Mouse (Mus musculus): Measurements from ENCODE around the gene Grin3b. TPM values are rescaled to one million over a fixed set of nuclear protein-coding genes. Genes with fewer than 3 reads are reported as not detected.

Grin3b gene
- polyA plus RNA-seq, 1 experiment from 2014 or later, result 0.44 TPM

DNA sequence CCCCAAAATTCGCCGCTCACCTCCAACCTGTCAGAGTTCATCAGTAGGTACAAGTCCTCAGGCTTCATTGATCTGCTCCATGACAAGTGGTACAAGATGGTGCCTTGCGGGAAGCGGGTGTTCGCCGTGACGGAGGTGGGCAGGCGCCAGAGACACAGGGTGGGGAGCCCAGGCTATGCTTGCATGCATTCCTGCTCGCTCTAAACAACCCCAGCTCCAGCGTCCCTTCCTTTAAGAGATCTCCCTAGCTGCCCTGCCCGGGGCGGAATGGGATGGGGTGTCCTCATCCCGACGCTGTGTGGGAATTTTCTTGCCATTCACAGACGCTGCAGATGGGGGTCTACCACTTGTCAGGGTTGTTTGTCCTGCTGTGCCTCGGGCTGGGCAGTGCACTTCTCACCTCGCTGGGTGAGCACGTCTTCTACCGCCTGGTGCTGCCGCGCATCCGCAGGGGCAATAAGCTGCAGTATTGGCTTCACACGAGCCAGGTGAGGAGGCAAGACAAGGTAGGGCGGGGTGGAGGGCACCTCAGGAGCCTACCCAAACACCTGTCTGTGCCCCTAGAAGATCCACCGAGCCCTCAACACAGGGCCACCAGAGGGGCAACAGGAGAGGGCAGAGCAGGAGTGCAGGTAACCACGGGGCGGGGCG is 5.7 kb downstream of the Grin3b start:
- WGBS, result 85% methylated on average over 28 of the region's 28 CpGs
- peaks cover 75% of the 10 kb centered on the region for H3K36me3 ChIP-seq (replicated peaks)
- DNase-seq (ENCODE audit: low spot score), result no peak
- H3K27ac ChIP-seq (replicated peaks), result no peak overlapping the region
- H3K4me1 ChIP-seq, result peaks cover 11% of the 10 kb centered on the region
- H3K9me3 ChIP-seq, result no peaks in the 10 kb centered on the region; the same call in 1 of the 2 replicates
- H3K4me3 ChIP-seq, result 0 out of 2 replicates have a peak overlapping the region, but pooled peaks have one; percentile 3
- H3K27me3 ChIP-seq (replicated peaks; ENCODE audit: low read depth, poor library complexity, severe bottlenecking), result peaks cover 39% of the 10 kb centered on the region

DNA sequence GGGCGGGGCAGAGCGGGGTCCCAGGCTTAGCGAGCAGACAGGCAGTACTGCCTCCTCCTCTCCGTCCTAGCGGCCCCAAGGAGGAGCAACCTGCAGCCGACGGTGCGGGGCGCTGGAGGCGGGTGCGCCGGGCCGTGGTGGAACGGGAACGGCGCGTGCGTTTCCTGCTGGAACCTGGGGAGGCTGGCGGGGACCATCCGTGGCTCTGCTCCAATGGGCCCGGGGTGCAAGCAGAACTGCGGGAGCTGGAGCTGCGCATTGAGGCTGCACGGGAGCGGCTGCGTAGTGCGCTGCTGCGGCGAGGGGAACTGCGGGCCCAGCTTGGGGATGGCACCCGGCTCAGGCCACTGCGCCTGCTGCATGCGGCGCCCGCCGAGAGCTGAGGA is 6.2 kb downstream of the Grin3b start:
- Histone ChIP-seq H3K4me3 (0 out of 2 replicates have a peak overlapping the region, but pooled peaks have one; percentile 0), H3K36me3 (replicated peaks) (peaks cover 80% of the 10 kb centered on the region), H3K27ac (replicated peaks) (no peak overlapping the region), H3K27me3 (replicated peaks; ENCODE audit: low read depth, poor library complexity, severe bottlenecking) (peaks cover 34% of the 10 kb centered on the region), H3K4me1 (peaks cover 12% of the 10 kb centered on the region; the same call in 1 of the 2 replicates), H3K9me3 (no peaks in the 10 kb centered on the region; the same call in 1 of the 2 replicates)
- no peak for DNase-seq (ENCODE audit: low spot score)
- 75% methylated on average over 36 of the region's 36 CpGs for WGBS

- peaks cover 27% of the 10 kb centered on the region for H3K27me3 ChIP-seq (replicated peaks; ENCODE audit: low read depth, poor library complexity, severe bottlenecking)
- H3K27ac ChIP-seq (replicated peaks), result no peak overlapping the region
- no peak for DNase-seq (ENCODE audit: low spot score)
- peak overlapping the region; percentile 11; the same call in 1 of the 2 replicates for H3K4me3 ChIP-seq
- H3K9me3 ChIP-seq, result no peaks in the 10 kb centered on the region; the same call in 1 of the 2 replicates
- WGBS, result 84% methylated on average over 28 of the region's 28 CpGs
- peaks cover 15% of the 10 kb centered on the region for H3K4me1 ChIP-seq
- peaks cover 82% of the 10 kb centered on the region for H3K36me3 ChIP-seq (replicated peaks)
Observed at GRCm38 (mm10) chr10:79977324-79977723, 6.8 kb downstream of the Grin3b start.

DNA sequence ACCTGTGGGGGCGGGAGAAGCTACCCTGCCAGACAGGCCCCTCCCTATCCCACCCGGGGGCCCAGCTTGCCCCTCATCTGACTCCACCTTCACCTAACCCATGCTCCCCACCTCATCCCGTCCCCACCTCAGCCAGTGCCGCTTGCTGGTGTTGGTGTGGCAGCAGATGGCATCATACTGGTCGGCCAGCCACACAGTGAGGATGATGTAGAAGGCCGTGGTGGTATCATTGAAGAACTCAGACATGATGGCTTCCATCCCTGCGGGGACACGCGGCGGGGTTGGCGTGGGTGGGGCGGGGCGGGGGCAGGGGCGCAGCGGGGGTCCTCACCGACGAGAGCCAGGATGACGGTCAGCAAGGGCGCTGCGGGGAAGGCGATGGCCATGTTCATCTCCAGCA is 7.5 kb downstream of the Grin3b start:
- no peaks in the 10 kb centered on the region; the same call in 1 of the 2 replicates for H3K9me3 ChIP-seq
- H3K27me3 ChIP-seq (replicated peaks; ENCODE audit: low read depth, poor library complexity, severe bottlenecking), result peaks cover 20% of the 10 kb centered on the region
- peaks cover 22% of the 10 kb centered on the region for H3K4me1 ChIP-seq
- 96% methylated on average over 21 of the region's 21 CpGs for WGBS
- H3K4me3 ChIP-seq, result peak overlapping the region; percentile 16; the same call in 1 of the 2 replicates
- H3K36me3 ChIP-seq (replicated peaks), result peaks cover 82% of the 10 kb centered on the region
- DNase-seq (ENCODE audit: low spot score), result no peak
- H3K27ac ChIP-seq (replicated peaks), result no peak overlapping the region

- WGBS, result 94% methylated on average over 22 of the region's 22 CpGs
- Histone ChIP-seq H3K9me3 (no peaks in the 10 kb centered on the region; the same call in 1 of the 2 replicates), H3K4me3 (0 out of 2 replicates have a peak overlapping the region, but pooled peaks have one; percentile 13), H3K4me1 (peaks cover 29% of the 10 kb centered on the region), H3K36me3 (replicated peaks) (peaks cover 72% of the 10 kb centered on the region), H3K27me3 (replicated peaks; ENCODE audit: low read depth, poor library complexity, severe bottlenecking) (peaks cover 11% of the 10 kb centered on the region; the same call in 1 of the 2 replicates), H3K27ac (replicated peaks) (no peak overlapping the region)
- DNase-seq (ENCODE audit: low spot score), result no peak
Observed at GRCm38 (mm10) chr10:79979401-79980155, 9.1 kb downstream of the Grin3b start.

GRCm38 (mm10) chr10:79983205-79983604 is 12.7 kb downstream of the Grin3b start:
- Histone ChIP-seq H3K4me3 (peak overlapping the region; percentile 69), H3K4me1 (peaks cover 56% of the 10 kb centered on the region), H3K9me3 (no peaks in the 10 kb centered on the region), H3K27ac (replicated peaks) (peak overlapping the region; percentile 92), H3K27me3 (replicated peaks; ENCODE audit: low read depth, poor library complexity, severe bottlenecking) (peaks cover 16% of the 10 kb centered on the region), H3K36me3 (replicated peaks) (peaks cover 35% of the 10 kb centered on the region)
- 84% methylated on average over 5 of the region's 5 CpGs for WGBS
- DNase-seq (ENCODE audit: low spot score), result no peak

- H3K4me1 ChIP-seq, result peaks cover 61% of the 10 kb centered on the region
- under 1% methylated on average over 21 of the region's 21 CpGs for WGBS
Observed at GRCm38 (mm10) chr10:79983670-79984069, 13.2 kb downstream of the Grin3b start.

DNA sequence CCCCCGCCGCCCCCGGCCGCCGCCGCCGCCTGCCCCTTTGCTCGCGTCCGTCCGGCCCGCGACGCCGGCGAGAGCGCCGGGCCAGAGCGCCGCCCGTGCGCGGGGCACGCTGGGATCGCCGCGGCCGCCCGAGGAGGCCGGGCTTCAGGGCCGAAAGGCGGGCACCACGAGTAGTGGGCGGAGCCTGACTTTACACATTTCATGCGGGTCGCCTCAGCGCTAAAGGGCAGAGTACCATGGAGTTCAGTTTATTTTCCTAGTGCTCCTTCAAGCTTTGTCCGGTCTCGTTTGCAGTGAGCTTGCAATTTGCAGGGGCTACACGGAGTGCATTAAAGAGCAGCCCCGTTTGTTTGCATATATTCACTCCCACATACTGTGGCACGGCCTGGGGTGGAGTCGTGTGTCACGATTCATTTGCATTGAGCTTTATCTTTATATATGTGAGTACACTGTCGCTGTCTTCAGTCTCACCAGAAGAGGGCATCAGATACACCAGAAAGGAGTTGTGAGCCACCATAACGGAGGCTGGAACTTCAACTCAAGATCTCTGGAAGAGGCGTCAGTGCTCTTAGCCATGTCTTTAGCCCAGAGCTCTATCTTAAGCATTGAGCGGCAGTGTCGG is 13.8 kb downstream of the Grin3b start, which contains the start of gene Tmem259:
Gene Tmem259, minus strand, starts transcription at position 136 of the 622 bp plus-strand sequence.
- Histone ChIP-seq H3K36me3 (replicated peaks) (peaks cover 24% of the 10 kb centered on the region), H3K4me3 (peak within 1 kb of the TSS; percentile 69), H3K27ac (replicated peaks) (peak within 1 kb of the TSS; percentile 92), H3K4me1 (peaks cover 67% of the 10 kb centered on the region), H3K27me3 (replicated peaks; ENCODE audit: low read depth, poor library complexity, severe bottlenecking) (peaks cover 27% of the 10 kb centered on the region), H3K9me3 (no peaks in the 10 kb centered on the region)
- peak; percentile 89 for DNase-seq (ENCODE audit: low spot score)
- under 1% methylated on average over 49 of the region's 49 CpGs for WGBS

More at GRCm38 (mm10) chr10:79983670-79984069, 13.2 kb downstream of the Grin3b start:
- H3K9me3 ChIP-seq, result no peaks in the 10 kb centered on the region
- peak; percentile 76 for DNase-seq (ENCODE audit: low spot score)
- H3K27me3 ChIP-seq (replicated peaks; ENCODE audit: low read depth, poor library complexity, severe bottlenecking), result peaks cover 20% of the 10 kb centered on the region
- peak overlapping the region; percentile 69 for H3K4me3 ChIP-seq
- peak overlapping the region; percentile 92 for H3K27ac ChIP-seq (replicated peaks)
- H3K36me3 ChIP-seq (replicated peaks), result peaks cover 31% of the 10 kb centered on the region

DNA sequence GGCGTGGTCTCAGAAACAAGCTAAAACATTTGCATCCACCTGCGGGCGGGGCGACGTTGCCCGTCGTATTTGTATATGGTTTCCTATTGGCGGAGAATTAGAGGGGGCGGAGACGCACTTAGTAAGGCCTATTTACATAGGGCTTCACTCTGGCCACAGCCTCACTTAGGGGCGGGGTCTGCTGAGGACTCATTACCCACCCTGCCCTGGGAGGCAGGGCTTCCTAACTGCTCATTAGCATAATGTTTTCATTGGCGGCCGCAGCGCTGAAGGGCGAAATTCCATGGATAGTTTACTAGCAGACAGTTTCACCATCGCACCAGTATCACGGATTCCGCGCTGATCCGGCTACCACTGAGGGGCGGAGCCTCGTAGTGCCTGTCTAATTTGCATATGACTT is 14.4 kb downstream of the Grin3b start:
- Histone ChIP-seq H3K36me3 (replicated peaks) (peaks cover 19% of the 10 kb centered on the region), H3K27ac (replicated peaks) (peak overlapping the region; percentile 92), H3K4me1 (peaks cover 70% of the 10 kb centered on the region), H3K9me3 (no peaks in the 10 kb centered on the region), H3K4me3 (peak overlapping the region; percentile 69), H3K27me3 (replicated peaks; ENCODE audit: low read depth, poor library complexity, severe bottlenecking) (peaks cover 32% of the 10 kb centered on the region)
- peak; percentile 94 for DNase-seq (ENCODE audit: low spot score)
- WGBS, result under 1% methylated on average over 22 of the region's 22 CpGs

- peaks cover 15% of the 10 kb centered on the region for H3K36me3 ChIP-seq (replicated peaks)
- H3K27me3 ChIP-seq (replicated peaks; ENCODE audit: low read depth, poor library complexity, severe bottlenecking), result peaks cover 36% of the 10 kb centered on the region
- peak overlapping the region; percentile 92 for H3K27ac ChIP-seq (replicated peaks)
- DNase-seq (ENCODE audit: low spot score), result peak; percentile 64
- peaks cover 72% of the 10 kb centered on the region for H3K4me1 ChIP-seq
- WGBS, result 5% methylated on average over 35 of the region's 35 CpGs
- H3K9me3 ChIP-seq, result no peaks in the 10 kb centered on the region
- H3K4me3 ChIP-seq, result peak overlapping the region; percentile 69
Observed at GRCm38 (mm10) chr10:79985334-79986231, 15.1 kb downstream of the Grin3b start.

- Histone ChIP-seq H3K27ac (replicated peaks) (peak overlapping the region; percentile 92), H3K9me3 (peaks cover 4% of the 10 kb centered on the region; the same call in 1 of the 2 replicates), H3K27me3 (replicated peaks; ENCODE audit: low read depth, poor library complexity, severe bottlenecking) (peaks cover 36% of the 10 kb centered on the region), H3K36me3 (replicated peaks) (peaks cover 15% of the 10 kb centered on the region), H3K4me1 (peaks cover 73% of the 10 kb centered on the region), H3K4me3 (peak overlapping the region; percentile 69)
- DNase-seq (ENCODE audit: low spot score), result no peak
- WGBS, result 44% methylated on average over 6 of the region's 6 CpGs
Observed at GRCm38 (mm10) chr10:79986232-79986878, 15.8 kb downstream of the Grin3b start.

Measured in embryonic facial prominence, embryonic 10.5 days (tissue).